Mouse (Mus musculus) liver, embryonic 14.5 days (tissue): ENCODE results near the gene Fbxw11. TPM values are rescaled to one million over a fixed set of nuclear protein-coding genes. Genes with fewer than 3 reads are reported as not detected.
A peak's percentile ranks its signal among the peaks of the same experiment; 100 is the strongest.
"Not testable (repeated sequence)": the region's sequence is repeated elsewhere in the genome, so short reads cannot be mapped to it uniquely, and the experiment has no call there.

Experiments used
- ATAC-seq: fragments of 200-750 bp; cut with Nextera tagmentation; 2 replicates; pipeline ENCODE4 v1.8.0; 2017; ENCODE audit warnings: moderate number of reproducible peaks, mild to moderate bottlenecking, moderate library complexity; ENCODE audit not compliant: insufficient read depth
- DNase-seq, 3 experiments: peaks; one replicate each; pipeline ENCODE4 v3.0.0-alpha.2; 2012 to 2013; ENCODE audit warnings: low read depth in 3 of 3, low spot score in 3 of 3
- H3K27ac ChIP-seq: fragments of 300-500 bp; sonication (generic); 2 replicates; pipeline ENCODE4 v1.5.1; 2014; ENCODE audit warnings: moderate library complexity, mild to moderate bottlenecking, control low read depth, inconsistent platforms
- H3K27me3 ChIP-seq: fragments of 300-500 bp; sonication (generic); 2 replicates; pipeline ENCODE4 v1.6.1; 2014; ENCODE audit warnings: mild to moderate bottlenecking, low read length, moderate library complexity; ENCODE audit not compliant: control insufficient read depth, insufficient read depth
- H3K36me3 ChIP-seq: fragments of 300-500 bp; sonication (generic); replicated peaks from 2 replicates; pipeline ENCODE4 v1.6.1; 2014; ENCODE audit warnings: low read depth; ENCODE audit not compliant: control insufficient read depth, insufficient read depth
- H3K4me1 ChIP-seq, 2 experiments: fragments of 200-500 bp in 1 of 2; fragments of 300-500 bp in 1 of 2; sonication (generic) in 1 of 2; replicated peaks; 2 replicates each; pipeline ENCODE4 v1.6.1; 2012 to 2014; ENCODE audit warnings: antibody characterized with exemption in 1 of 2, inconsistent platforms in 1 of 2, low read length in 1 of 2; ENCODE audit not compliant: control insufficient read depth in 2 of 2, insufficient read depth in 2 of 2
- H3K4me2 ChIP-seq: fragments of 300-500 bp; sonication (generic); 2 replicates; pipeline ENCODE4 v1.6.1; 2014; ENCODE audit warnings: low read depth, mild to moderate bottlenecking, control low read depth, moderate library complexity
- H3K4me3 ChIP-seq, 2 experiments: fragments of 200-500 bp in 1 of 2; fragments of 300-500 bp in 1 of 2; sonication (generic) in 1 of 2; 2 replicates each; pipeline ENCODE4 v1.5.1; 2012 to 2014; ENCODE audit warnings: low read depth in 2 of 2, low read length in 2 of 2, mild to moderate bottlenecking in 2 of 2, control low read depth in 1 of 2, inconsistent platforms in 1 of 2, moderate library complexity in 1 of 2; ENCODE audit not compliant: insufficient read depth in 1 of 2
- H3K9ac ChIP-seq: fragments of 300-500 bp; sonication (generic); replicated peaks from 2 replicates; pipeline ENCODE4 v1.6.1; 2014; ENCODE audit warnings: mild to moderate bottlenecking, control low read depth, moderate library complexity
- H3K9me3 ChIP-seq: fragments of 300-500 bp; sonication (generic); 2 replicates; pipeline ENCODE4 v1.6.1; 2016; ENCODE audit warnings: low read length, mixed read lengths; ENCODE audit not compliant: control insufficient read depth
- CTCF ChIP-seq: IDR thresholded peaks from 2 replicates; pipeline ENCODE4 v1.5.1; 2016; ENCODE audit warnings: antibody characterized with exemption, low read depth, control low read depth
- EP300 ChIP-seq: IDR thresholded peaks from 2 replicates; pipeline ENCODE4 v1.6.1; 2016; ENCODE audit warnings: antibody characterized with exemption, low read depth
- WGBS: fragments of 180-500 bp; shearing (Covaris S2); extraction: QIAGEN DNeasy Blood & Tissue Kit; methylation state at CpG from one replicate; pipeline ENCODE4 v1.1.7; 2014; ENCODE audit not compliant: insufficient replicate concordance; 5-methylcytosine and 5-hydroxymethylcytosine counted together
- polyA plus RNA-seq, 2 experiments: library from polyadenylated mRNA; depleted of rRNA in 1 of 2; stranded (reverse) in 1 of 2; unstranded in 1 of 2; fragments of >200 nt; fragmentation: Nextera tagmentation in 1 of 2; extraction: Ambion mirVana in 1 of 2; gene quantifications; 2 replicates each; pipeline versions ENCODE4 v1.2.1 to v1.2.3; 2012 to 2014

The Fbxw11 gene
- polyA plus RNA-seq, 2 experiments = 10.9 to 13.9 TPM

DNA sequence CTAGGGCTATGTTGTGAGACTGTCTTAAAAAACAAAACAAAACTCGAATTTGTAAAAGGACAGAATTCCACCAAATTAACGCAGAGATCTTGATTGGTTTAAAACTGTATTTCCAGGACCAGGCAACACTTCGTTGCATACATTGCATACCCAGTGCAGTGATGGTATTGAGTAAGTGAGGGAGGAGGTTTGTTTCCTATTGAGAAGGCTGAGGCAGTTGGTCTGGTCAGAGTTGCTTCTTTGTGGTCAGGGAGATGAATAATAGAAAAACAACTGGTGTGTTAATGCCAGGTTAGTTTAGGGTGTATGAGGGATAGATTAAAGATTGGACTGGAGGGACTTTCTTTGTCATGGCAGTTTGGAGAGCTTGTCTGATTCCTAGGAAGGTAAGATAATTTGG lies 23.1 kb downstream of the Fbxw11 start:
- no peak overlapping the region for H3K9ac ChIP-seq
- TF ChIP-seq CTCF (no peak), EP300 (no peak)
- H3K27me3 ChIP-seq = no peaks in the 10 kb centered on the region
- H3K4me2 ChIP-seq = no peak overlapping the region
- H3K4me1 ChIP-seq = peaks cover 3 to 6% of the 10 kb centered on the region in 2 experiments; a peak in 2 of 4 replicates
- H3K9me3 ChIP-seq = no peaks in the 10 kb centered on the region
- no peaks in the 10 kb centered on the region for H3K36me3 ChIP-seq
- DNase-seq (no peak), ATAC-seq (no peak)
- H3K27ac ChIP-seq = no peak overlapping the region
- H3K4me3 ChIP-seq = no peak overlapping the region
- 69% methylated on average over 3 of the region's 3 CpGs for WGBS

DNA sequence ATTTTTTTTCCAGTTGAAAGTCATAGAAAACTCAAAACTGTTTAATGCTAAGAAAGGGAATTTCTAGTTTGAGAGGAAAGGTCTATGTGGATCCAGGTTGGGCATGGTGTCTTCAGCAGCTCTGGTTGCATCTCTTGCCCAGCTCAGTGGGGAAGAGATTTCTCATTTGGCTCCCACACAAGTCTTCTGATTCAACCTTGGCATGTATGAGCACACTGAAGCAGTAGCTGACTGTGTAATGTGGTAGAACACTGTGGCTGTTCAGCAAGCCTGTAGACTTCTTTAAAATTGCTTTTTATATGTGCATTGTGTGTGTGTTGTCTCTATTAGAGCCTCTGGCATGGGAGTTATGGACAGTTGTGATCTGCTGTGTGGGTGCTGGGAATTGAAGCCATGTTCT lies 24.5 kb downstream of the Fbxw11 start:
- no peaks in the 10 kb centered on the region for H3K36me3 ChIP-seq
- no peak overlapping the region for H3K27ac ChIP-seq
- DNase-seq (no peak), ATAC-seq (no peak)
- TF ChIP-seq EP300 (no peak), CTCF (no peak)
- peaks cover 3 to 10% of the 10 kb centered on the region in 2 experiments; a peak in 2 of 4 replicates for H3K4me1 ChIP-seq
- no peak overlapping the region for H3K9ac ChIP-seq
- H3K4me2 ChIP-seq = no peak overlapping the region
- no peaks in the 10 kb centered on the region for H3K9me3 ChIP-seq
- H3K27me3 ChIP-seq = no peaks in the 10 kb centered on the region
- H3K4me3 ChIP-seq = no peak overlapping the region

DNA sequence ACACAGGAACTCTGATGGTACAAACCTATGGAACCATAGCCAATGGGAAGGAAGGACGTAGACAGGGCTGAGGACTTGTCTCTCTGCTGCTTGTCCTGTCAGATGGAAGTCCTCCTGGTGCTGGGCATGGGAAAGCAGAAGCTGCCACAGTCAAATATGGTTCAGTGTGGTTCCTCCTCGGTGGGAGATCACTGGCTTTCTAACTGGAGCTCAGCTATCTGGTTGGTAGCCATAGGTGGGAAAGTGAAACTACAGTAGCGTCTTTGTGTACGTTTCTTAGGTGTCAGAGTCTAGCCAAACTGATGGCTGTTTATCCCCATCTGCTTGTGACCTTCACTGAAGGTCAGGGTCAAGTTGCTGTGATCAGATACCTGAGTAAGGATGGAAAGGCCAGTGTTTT lies 29.0 kb downstream of the Fbxw11 start:
- Histone ChIP-seq H3K36me3 (no peaks in the 10 kb centered on the region), H3K9me3 (no peaks in the 10 kb centered on the region), H3K27ac (no peak overlapping the region), H3K9ac (no peak overlapping the region), H3K4me1 (peaks cover 3 to 6% of the 10 kb centered on the region in 2 experiments; a peak in 1 of 4 replicates), H3K27me3 (no peaks in the 10 kb centered on the region), H3K4me3 (no peak overlapping the region), H3K4me2 (peak overlapping the region; percentile 11; the same call in 1 of the 2 replicates)
- ATAC-seq (no peak), DNase-seq (no peak)
- no peak for TF ChIP-seq CTCF
- no peak for TF ChIP-seq EP300
- WGBS = 43% methylated on average over 4 of the region's 4 CpGs

DNA sequence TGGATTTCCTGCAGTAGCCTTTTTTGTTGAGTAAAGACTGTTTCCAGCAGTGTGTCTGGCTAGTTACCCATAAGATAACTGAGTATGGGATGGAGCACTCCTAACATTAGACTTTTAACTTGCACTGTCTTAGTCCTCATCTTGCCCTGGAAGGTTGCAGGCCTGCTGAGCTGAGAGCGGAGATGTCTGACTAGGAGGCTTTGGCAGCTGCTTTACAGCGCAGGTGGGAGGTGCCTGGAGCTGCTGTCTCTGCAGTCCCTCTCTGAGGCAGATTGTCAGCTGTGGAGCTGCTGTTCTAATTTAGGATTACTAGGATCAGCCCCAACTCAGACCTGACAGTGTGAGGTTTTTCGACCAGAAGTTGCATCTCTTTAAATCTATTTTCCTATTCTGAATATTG lies 34.3 kb downstream of the Fbxw11 start:
- Histone ChIP-seq H3K4me3 (no peak overlapping the region), H3K9ac (no peak overlapping the region), H3K36me3 (no peaks in the 10 kb centered on the region), H3K9me3 (no peaks in the 10 kb centered on the region), H3K27me3 (no peaks in the 10 kb centered on the region), H3K4me1 (peaks cover 0 to 18% of the 10 kb centered on the region in 2 experiments; a peak in 3 of 4 replicates), H3K27ac (no peak overlapping the region), H3K4me2 (no peak overlapping the region)
- ATAC-seq = no peak
- no peak for TF ChIP-seq CTCF
- no peak for TF ChIP-seq EP300
- WGBS = 68% methylated on average over 3 of the region's 3 CpGs
- no peak for DNase-seq

DNA sequence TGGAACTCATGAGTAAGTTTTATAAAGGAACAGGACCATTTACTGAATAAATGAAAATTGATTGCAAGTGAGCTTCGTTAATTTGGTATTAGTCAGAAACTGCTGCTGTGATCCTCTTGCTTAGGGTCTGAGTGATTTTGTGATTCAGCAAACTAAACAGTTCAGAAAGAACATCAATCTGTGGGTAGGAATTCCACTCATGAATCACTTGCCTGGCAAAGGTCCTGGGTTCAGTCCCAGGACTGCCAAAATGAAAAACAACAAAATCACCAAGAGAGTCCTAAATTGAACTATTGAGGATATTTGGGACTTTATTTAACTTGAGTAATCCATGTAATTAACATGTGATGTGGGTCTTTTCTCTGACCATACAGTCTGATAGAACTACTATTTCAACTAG lies 35.3 kb downstream of the Fbxw11 start:
- TF ChIP-seq EP300 (no peak), CTCF (no peak)
- H3K4me3 ChIP-seq = no peak overlapping the region
- DNase-seq (no peak), ATAC-seq (no peak)
- no peaks in the 10 kb centered on the region for H3K36me3 ChIP-seq
- WGBS = 70% methylated on average over 1 of the region's 1 CpGs
- no peak overlapping the region for H3K9ac ChIP-seq
- no peak overlapping the region for H3K4me2 ChIP-seq
- no peak overlapping the region for H3K27ac ChIP-seq
- no peaks in the 10 kb centered on the region for H3K27me3 ChIP-seq
- H3K9me3 ChIP-seq = no peaks in the 10 kb centered on the region
- H3K4me1 ChIP-seq = peaks cover 0 to 18% of the 10 kb centered on the region in 2 experiments; a peak in 3 of 4 replicates

DNA sequence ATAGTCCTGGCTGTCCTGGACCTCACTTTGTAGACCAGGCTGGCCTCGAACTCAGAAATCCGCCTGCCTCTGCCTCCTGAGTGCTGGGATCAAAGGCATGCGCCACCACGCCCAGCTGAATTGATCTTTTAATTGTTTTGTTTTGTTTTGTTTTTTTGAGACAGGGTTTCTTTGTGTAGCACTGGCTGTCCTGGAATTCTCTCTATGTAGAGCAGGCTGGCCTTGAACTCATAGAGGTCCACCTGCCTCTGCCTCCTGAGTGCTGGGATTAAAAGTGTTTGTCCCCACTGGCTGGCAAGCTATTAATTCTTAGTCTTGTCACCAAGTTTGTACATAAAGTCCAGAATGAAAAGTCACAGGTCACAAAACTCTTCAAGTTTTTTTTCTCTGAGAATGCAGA lies 36.6 kb downstream of the Fbxw11 start:
- peaks cover 0 to 18% of the 10 kb centered on the region in 2 experiments; a peak in 3 of 4 replicates for H3K4me1 ChIP-seq
- WGBS = 75% methylated on average over 4 of the region's 4 CpGs
- not testable (repeated sequence) for DNase-seq

More for the DNA sequence above, 36.6 kb downstream of the Fbxw11 start:
- H3K36me3 ChIP-seq, H3K27ac ChIP-seq, H3K4me3 ChIP-seq, H3K27me3 ChIP-seq, H3K9me3 ChIP-seq, ATAC-seq, H3K4me2 ChIP-seq, H3K9ac ChIP-seq: not testable (repeated sequence)
